Mouse (Mus musculus) kidney, embryonic 16.5 days (tissue): ENCODE measurements around the gene Nek8. TPM values are rescaled to one million over a fixed set of nuclear protein-coding genes. Genes with fewer than 3 reads are reported as not detected.
"Not testable (repeated sequence)": the region's sequence is repeated elsewhere in the genome, so short reads cannot be mapped to it uniquely, and the experiment has no call there.

Source experiments
- ATAC-seq: fragments of 200-750 bp; cut with Nextera tagmentation; 2 replicates; pipeline ENCODE4 v1.8.0; 2017; ENCODE audit warnings: moderate TSS enrichment; ENCODE audit not compliant: low FRiP score, low TSS enrichment
- H3K27ac ChIP-seq: fragments of 300-500 bp; sonication (generic); 2 replicates; pipeline ENCODE4 v1.5.1; 2014; ENCODE audit warnings: low read length
- H3K27me3 ChIP-seq: fragments of 300-500 bp; sonication (generic); 2 replicates; pipeline ENCODE4 v1.6.1; 2014; ENCODE audit warnings: low read length, control low read depth, mixed read lengths; ENCODE audit not compliant: insufficient read depth
- H3K36me3 ChIP-seq: fragments of 300-500 bp; sonication (generic); 2 replicates; pipeline ENCODE4 v1.6.1; 2014; ENCODE audit warnings: low read length, control low read depth, mixed read lengths; ENCODE audit not compliant: insufficient read depth
- H3K4me1 ChIP-seq: fragments of 300-500 bp; sonication (generic); 2 replicates; pipeline ENCODE4 v1.6.1; 2014; ENCODE audit warnings: low read length, control low read depth, mixed read lengths; ENCODE audit not compliant: insufficient read depth
- H3K4me2 ChIP-seq: fragments of 300-500 bp; sonication (generic); replicated peaks from 2 replicates; pipeline ENCODE4 v1.6.1; 2014; ENCODE audit warnings: low read depth, low read length
- H3K4me3 ChIP-seq: fragments of 300-500 bp; sonication (generic); 2 replicates; pipeline ENCODE4 v1.5.1; 2014; ENCODE audit warnings: mild to moderate bottlenecking, low read length
- H3K9ac ChIP-seq: fragments of 300-500 bp; sonication (generic); replicated peaks from 2 replicates; pipeline ENCODE4 v1.6.1; 2014; ENCODE audit warnings: low read length
- H3K9me3 ChIP-seq: fragments of 300-500 bp; sonication (generic); 2 replicates; pipeline ENCODE4 v1.6.1; 2016; ENCODE audit warnings: low read length, control low read depth
- WGBS: fragments of 180-500 bp; shearing (Covaris S2); extraction: QIAGEN DNeasy Blood & Tissue Kit; methylation state at CpG from one replicate; pipeline ENCODE4 v1.1.7; 2014; 5-methylcytosine and 5-hydroxymethylcytosine counted together
- polyA plus RNA-seq: library from polyadenylated mRNA; unstranded; fragments of >200 nt; fragmentation: Nextera tagmentation; extraction: Ambion mirVana; gene quantifications from 2 replicates; pipeline ENCODE4 v1.2.1, GENCODE M21; 2015

Nek8 gene
- polyA plus RNA-seq, 1 experiment from 2014 or later: 29.1 TPM

- 91% methylated on average over 6 of the region's 6 CpGs for WGBS
Observed at GRCm38 (mm10) chr11:78184702-78185101, 8.2 kb upstream of the Nek8 start.

GRCm38 (mm10) chr11:78183884-78184514 is 7.5 kb upstream of the Nek8 start:
- no peak for ATAC-seq
- Histone ChIP-seq H3K27me3 (no peaks in the 10 kb centered on the region), H3K9ac (peak overlapping the region; percentile 57; the same call in 1 of the 2 replicates), H3K27ac (peak overlapping the region; percentile 58; the same call in 1 of the 2 replicates), H3K4me2 (peak overlapping the region; percentile 48), H3K4me3 (peak overlapping the region; percentile 90), H3K36me3 (peaks cover 26% of the 10 kb centered on the region), H3K9me3 (no peaks in the 10 kb centered on the region), H3K4me1 (peaks cover 50% of the 10 kb centered on the region)
- WGBS: 51% methylated on average over 10 of the region's 10 CpGs

More at GRCm38 (mm10) chr11:78184702-78185101, 8.2 kb upstream of the Nek8 start:
- not testable (repeated sequence) for H3K9me3 ChIP-seq, H3K27me3 ChIP-seq, ATAC-seq, H3K27ac ChIP-seq, H3K9ac ChIP-seq, H3K4me3 ChIP-seq, H3K4me2 ChIP-seq
- H3K36me3 ChIP-seq: peaks cover 23% of the 10 kb centered on the region
- peaks cover 44% of the 10 kb centered on the region for H3K4me1 ChIP-seq

GRCm38 (mm10) chr11:78182961-78183844 is 6.7 kb upstream of the Nek8 start, which contains the start of gene Rpl23a:
TSS of gene Rpl23a (minus strand) at chr11:78183584.
- Histone ChIP-seq H3K36me3 (peaks cover 26% of the 10 kb centered on the region), H3K4me3 (peak within 1 kb of the TSS; percentile 90), H3K4me1 (peaks cover 53% of the 10 kb centered on the region), H3K27me3 (no peaks in the 10 kb centered on the region), H3K27ac (peak within 1 kb of the TSS; percentile 91), H3K9me3 (no peaks in the 10 kb centered on the region), H3K9ac (peak within 1 kb of the TSS; percentile 97), H3K4me2 (peak within 1 kb of the TSS; percentile 62)
- WGBS: under 1% methylated on average over 38 of the region's 38 CpGs
- ATAC-seq: peak; percentile 87

- Histone ChIP-seq H3K9ac (peak overlapping the region; percentile 97), H3K36me3 (peaks cover 26% of the 10 kb centered on the region), H3K27ac (peak overlapping the region; percentile 91), H3K4me1 (peaks cover 53% of the 10 kb centered on the region), H3K9me3 (no peaks in the 10 kb centered on the region), H3K27me3 (no peaks in the 10 kb centered on the region), H3K4me3 (peak overlapping the region; percentile 90), H3K4me2 (peak overlapping the region; percentile 62)
- no peak for ATAC-seq
- WGBS: 6% methylated on average over 7 of the region's 7 CpGs
Observed at GRCm38 (mm10) chr11:78182450-78182849, 6.0 kb upstream of the Nek8 start.

- H3K9ac ChIP-seq: peak overlapping the region; percentile 97
- peak overlapping the region; percentile 62 for H3K4me2 ChIP-seq
- H3K27ac ChIP-seq: no peak overlapping the region
- no peaks in the 10 kb centered on the region for H3K9me3 ChIP-seq
- H3K27me3 ChIP-seq: no peaks in the 10 kb centered on the region
- peak overlapping the region; percentile 90 for H3K4me3 ChIP-seq
- peaks cover 26% of the 10 kb centered on the region for H3K36me3 ChIP-seq
- no peak for ATAC-seq
- peaks cover 53% of the 10 kb centered on the region for H3K4me1 ChIP-seq
- WGBS: 38% methylated on average over 2 of the region's 2 CpGs
Observed at GRCm38 (mm10) chr11:78181830-78182357, 5.4 kb upstream of the Nek8 start.

- WGBS: 68% methylated on average over 6 of the region's 6 CpGs
- Histone ChIP-seq H3K36me3 (peaks cover 26% of the 10 kb centered on the region), H3K4me3 (peak overlapping the region; percentile 73; the same call in 1 of the 2 replicates), H3K27me3 (no peaks in the 10 kb centered on the region), H3K9me3 (no peaks in the 10 kb centered on the region), H3K4me1 (peaks cover 55% of the 10 kb centered on the region), H3K9ac (peak overlapping the region; percentile 85), H3K4me2 (peak overlapping the region; percentile 86), H3K27ac (peak overlapping the region; percentile 95; the same call in 1 of the 2 replicates)
- no peak for ATAC-seq
Observed at GRCm38 (mm10) chr11:78180081-78180761, 3.7 kb upstream of the Nek8 start.

GRCm38 (mm10) chr11:78179438-78179999 is 3.0 kb upstream of the Nek8 start:
- H3K4me2 ChIP-seq: peak overlapping the region; percentile 86
- peak overlapping the region; percentile 73 for H3K4me3 ChIP-seq
- H3K9ac ChIP-seq: peak overlapping the region; percentile 85
- no peaks in the 10 kb centered on the region for H3K27me3 ChIP-seq
- peaks cover 55% of the 10 kb centered on the region for H3K4me1 ChIP-seq
- peaks cover 26% of the 10 kb centered on the region for H3K36me3 ChIP-seq
- no peaks in the 10 kb centered on the region for H3K9me3 ChIP-seq
- WGBS: 27% methylated on average over 8 of the region's 8 CpGs
- peak overlapping the region; percentile 95 for H3K27ac ChIP-seq
- no peak for ATAC-seq

- Histone ChIP-seq H3K36me3 (peaks cover 26% of the 10 kb centered on the region), H3K4me1 (peaks cover 51% of the 10 kb centered on the region), H3K4me3 (peak overlapping the region; percentile 73), H3K9me3 (no peaks in the 10 kb centered on the region), H3K4me2 (peak overlapping the region; percentile 86), H3K27ac (peak overlapping the region; percentile 95), H3K27me3 (no peaks in the 10 kb centered on the region), H3K9ac (peak overlapping the region; percentile 85)
- WGBS: under 1% methylated on average over 29 of the region's 29 CpGs
- peak; percentile 10; the same call in 1 of the 2 replicates for ATAC-seq
Observed at GRCm38 (mm10) chr11:78178859-78179437, 2.5 kb upstream of the Nek8 start.
